Mouse (Mus musculus) embryonic fibroblast, embryonic 13.5 days (primary cell): ENCODE data around the gene Kif26b.

Experiments used
- CTCF ChIP-seq: IDR thresholded peaks from 2 replicates; pipeline ENCODE4 v1.5.1; 2011; ENCODE audit warnings: mild to moderate bottlenecking, control low read depth, low read length, moderate library complexity, borderline replicate concordance; ENCODE audit not compliant: insufficient read depth
- POLR2A ChIP-seq: IDR thresholded peaks from 2 replicates; pipeline ENCODE4 v1.6.1; 2011; ENCODE audit warnings: low read depth, mild to moderate bottlenecking, control low read depth, low read length, moderate library complexity

GRCm38 (mm10) chr1:178730271-178730670 is 201.3 kb downstream of the Kif26b start:
- no peak for TF ChIP-seq POLR2A
- no peak for TF ChIP-seq CTCF
